Comparison of ENCODE assay signal across 25 mouse cellular contexts in genomic region chr6:135472495-135472894, GRCm38 (mm10).
DNase-seq lines count a peak whose midpoint lies in the region; ATAC-seq and TF ChIP-seq lines count a peak whose summit lies in the region.
"Had no signal": no experiment of that assay in that cellular context is flagged by ENCODE, and none has a peak within 500 bp of the region (broad histone marks: within the 10 kb centered on the region; RNA-seq: fewer than 3 reads in every experiment).

No protein-coding gene starts in this region.

- no peaks in the 10 kb centered on the region for H3K27me3 ChIP-seq in kidney, embryonic 14.5 days (ENCODE audit: control insufficient read depth, insufficient read depth, low read length)
- H3K27me3 ChIP-seq in kidney, postnatal 0 days (ENCODE audit: insufficient read depth, low read length), result no peaks in the 10 kb centered on the region
- no peaks in the 10 kb centered on the region for H3K27me3 ChIP-seq in kidney, adult 2 months (replicated peaks; ENCODE audit: control insufficient read depth, insufficient read depth, low read length)
- H3K27me3 ChIP-seq: forebrain, embryonic 13.5 days; heart, embryonic 12.5 days; heart, embryonic 15.5 days; hindbrain, embryonic 13.5 days had no signal

- no peaks in the 10 kb centered on the region for H3K36me3 ChIP-seq in kidney, embryonic 14.5 days (ENCODE audit: control insufficient read depth, insufficient read depth, low read length)
- H3K36me3 ChIP-seq in kidney, postnatal 0 days (ENCODE audit: insufficient read depth, low read length), result no peaks in the 10 kb centered on the region
- H3K36me3 ChIP-seq in kidney, adult 2 months (ENCODE audit: control insufficient read depth, insufficient read depth, low read length), result no peaks in the 10 kb centered on the region
- H3K36me3 ChIP-seq: forebrain, embryonic 10.5 days; heart, embryonic 12.5 days; heart, embryonic 15.5 days; hindbrain, embryonic 10.5 days; hindbrain, embryonic 13.5 days had no signal

- TF ChIP-seq POLR2A in kidney, adult 2 months (IDR thresholded peaks at IDR 0.05; ENCODE audit: low read depth, low read length), result no peak

- H3K9ac ChIP-seq in kidney, embryonic 14.5 days (ENCODE audit: low read depth, low read length), result no peak overlapping the region
- no peak overlapping the region for H3K9ac ChIP-seq in kidney, postnatal 0 days (ENCODE audit: low read depth, low read length)
- H3K9ac ChIP-seq: forebrain, embryonic 13.5 days; heart, embryonic 12.5 days; heart, embryonic 15.5 days; hindbrain, embryonic 13.5 days had no signal

- peak; percentile 55; the same call in 1 of the 2 replicates for ATAC-seq in kidney, embryonic 14.5 days (ENCODE audit: low FRiP score, low TSS enrichment)
- no peak for ATAC-seq in kidney, postnatal 0 days (replicated peaks; ENCODE audit: low FRiP score, low read depth)
- ATAC-seq: CD4-positive, CD25-positive, alpha-beta regulatory T cell, adult 4 months; forebrain, embryonic 13.5 days; forebrain, embryonic 16.5 days; hindbrain, embryonic 16.5 days had no signal

- no peak overlapping the region for H3K4me3 ChIP-seq in kidney, embryonic 14.5 days (ENCODE audit: low read length)
- no peak overlapping the region for H3K4me3 ChIP-seq in kidney, postnatal 0 days (replicated peaks; ENCODE audit: low read depth, low read length)
- H3K4me3 ChIP-seq in kidney, adult 2 months (ENCODE audit: insufficient read depth, low read depth, low read length), result no peak overlapping the region
- H3K4me3 ChIP-seq: forebrain, embryonic 10.5 days; forebrain, embryonic 13.5 days; heart, embryonic 12.5 days; heart, embryonic 15.5 days; hindbrain, embryonic 10.5 days; hindbrain, embryonic 13.5 days had no signal

- H3K4me2 ChIP-seq in kidney, embryonic 14.5 days (replicated peaks; ENCODE audit: low read depth, low read length), result no peak overlapping the region
- H3K4me2 ChIP-seq in kidney, postnatal 0 days (ENCODE audit: low read length), result no peak overlapping the region
- H3K4me2 ChIP-seq: forebrain, embryonic 13.5 days; heart, embryonic 12.5 days; heart, embryonic 15.5 days; hindbrain, embryonic 13.5 days had no signal

- H3K4me1 ChIP-seq in kidney, embryonic 14.5 days (ENCODE audit: control insufficient read depth, insufficient read depth, low read length), result no peaks in the 10 kb centered on the region
- no peaks in the 10 kb centered on the region for H3K4me1 ChIP-seq in kidney, postnatal 0 days (replicated peaks; ENCODE audit: insufficient read depth, low read length)
- H3K4me1 ChIP-seq in kidney, adult 2 months (ENCODE audit: control insufficient read depth, insufficient read depth, low read length), result no peaks in the 10 kb centered on the region
- H3K4me1 ChIP-seq: forebrain, embryonic 13.5 days; heart, embryonic 12.5 days; heart, embryonic 15.5 days; hindbrain, embryonic 10.5 days; hindbrain, embryonic 13.5 days had no signal

- WGBS in kidney, embryonic 14.5 days, result 20% methylated on average over 6 of the region's 6 CpGs
- WGBS in kidney, postnatal 0 days, result 19% methylated on average over 6 of the region's 6 CpGs
- WGBS in kidney, adult 2 months, result 35% methylated on average over 6 of the region's 6 CpGs

- no peak overlapping the region for H3K27ac ChIP-seq in kidney, embryonic 14.5 days (ENCODE audit: low read depth, low read length)
- no peak overlapping the region for H3K27ac ChIP-seq in kidney, postnatal 0 days
- H3K27ac ChIP-seq in kidney, adult 2 months (ENCODE audit: insufficient read depth, low read depth, low read length), result no peak overlapping the region
- H3K27ac ChIP-seq: forebrain, embryonic 10.5 days; forebrain, embryonic 13.5 days; heart, embryonic 15.5 days; hindbrain, embryonic 10.5 days; hindbrain, embryonic 13.5 days had no signal

- DNase-seq in kidney, adult 9 months, result no peak
- DNase-seq in kidney, postnatal 0 days (ENCODE audit: low spot score), result peak; percentile 62
- DNase-seq in kidney, adult 2 months, result no peak
- peak; percentile 22 for DNase-seq in retina, postnatal 1 day
- DNase-seq in retina, embryonic 14.5 days (ENCODE audit: low spot score), result no peak
- DNase-seq: adrenal gland, adult 2 months; adrenal gland, postnatal 14 days; cerebellum, adult 11 months; cerebellum, adult 2 months; cerebellum, adult 9-11 months; cerebellum, postnatal 25 days; gastrocnemius, postnatal 10 days; gastrocnemius, postnatal 36 days; heart, postnatal 10 days; heart, postnatal 36 days had no signal

- TF ChIP-seq CTCF in kidney, postnatal 0 days (IDR thresholded peaks at IDR 0.05; ENCODE audit: low read depth), result no peak
- no peak for TF ChIP-seq CTCF in kidney, adult 2 months (conservative IDR thresholded peaks at IDR 0.05; ENCODE audit: insufficient read depth, insufficient read length, low read depth, low read length)

- H3K9me3 ChIP-seq in kidney, embryonic 14.5 days (ENCODE audit: control insufficient read depth, low read length), result no peaks in the 10 kb centered on the region
- H3K9me3 ChIP-seq in kidney, postnatal 0 days (replicated peaks; ENCODE audit: low read length), result no peaks in the 10 kb centered on the region
- H3K9me3 ChIP-seq: forebrain, embryonic 10.5 days; forebrain, embryonic 13.5 days; heart, embryonic 12.5 days; heart, embryonic 15.5 days; hindbrain, embryonic 10.5 days; hindbrain, embryonic 13.5 days had no signal

Comparison
In these comparisons a context has a peak if more than half of its experiments do, and no peak if none do; other contexts are left out.
1. DNase-seq: peak in kidney, postnatal 0 days (single experiment) and retina, postnatal 1 day (single experiment); none in kidney, adult 9 months (single experiment), kidney, adult 2 months (single experiment) and retina, embryonic 14.5 days (single experiment).